Mouse (Mus musculus): ENCODE measurements around the gene Rcan3. TPM values are rescaled to one million over a fixed set of nuclear protein-coding genes. Genes with fewer than 3 reads are reported as not detected.

The Rcan3 gene
- polyA plus RNA-seq, 1 experiment = 21.5 TPM

GRCm38 (mm10) chr4:135396303-135396702 is 37.4 kb downstream of the Rcan3 start:
- H3K4me3 ChIP-seq (ENCODE audit: insufficient read depth, low read length) = no peak overlapping the region
- no peaks in the 10 kb centered on the region for H3K4me1 ChIP-seq (ENCODE audit: control insufficient read depth, insufficient read depth, low read length)
- H3K27ac ChIP-seq (ENCODE audit: insufficient read depth, low read length) = no peak overlapping the region
- no peak for TF ChIP-seq CTCF (IDR thresholded peaks at IDR 0.05; ENCODE audit: extremely low read depth, insufficient read depth, low read length)
- TF ChIP-seq POLR2A (IDR thresholded peaks at IDR 0.05; ENCODE audit: extremely low read depth, insufficient read depth, low read length) = no peak

GRCm38 (mm10) chr4:135395375-135395774 is 38.3 kb downstream of the Rcan3 start:
- no peaks in the 10 kb centered on the region for H3K4me1 ChIP-seq (ENCODE audit: control insufficient read depth, insufficient read depth, low read length)
- no peak overlapping the region for H3K4me3 ChIP-seq (ENCODE audit: insufficient read depth, low read length)
- TF ChIP-seq CTCF (IDR thresholded peaks at IDR 0.05; ENCODE audit: extremely low read depth, insufficient read depth, low read length) (no peak), POLR2A (IDR thresholded peaks at IDR 0.05; ENCODE audit: extremely low read depth, insufficient read depth, low read length) (no peak)
- no peak overlapping the region for H3K27ac ChIP-seq (ENCODE audit: insufficient read depth, low read length)

DNA sequence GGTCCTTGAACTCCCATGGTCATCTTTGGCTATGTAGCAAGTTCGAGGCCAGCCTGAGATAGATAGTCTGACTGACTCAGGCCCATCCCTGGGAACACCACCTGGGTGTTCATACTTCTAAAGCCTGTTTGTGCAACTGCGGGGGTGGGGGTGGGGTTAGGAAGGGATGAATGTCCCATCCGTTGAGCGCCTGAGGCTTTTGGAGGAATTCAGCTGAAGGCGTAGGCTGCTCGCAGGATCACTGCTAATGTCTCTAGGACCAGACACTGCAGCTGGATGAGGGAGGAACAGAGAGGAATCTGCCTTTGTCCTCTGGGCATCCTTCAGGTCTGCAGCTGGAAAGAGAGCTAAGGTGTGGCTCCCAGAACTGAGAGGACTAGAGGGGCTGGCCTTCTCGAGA is 39.0 kb downstream of the Rcan3 start:
- Histone ChIP-seq H3K4me1 (ENCODE audit: control insufficient read depth, insufficient read depth, low read length) (no peaks in the 10 kb centered on the region), H3K4me3 (ENCODE audit: insufficient read depth, low read length) (no peak overlapping the region)
- no peak for TF ChIP-seq POLR2A (IDR thresholded peaks at IDR 0.05; ENCODE audit: extremely low read depth, insufficient read depth, low read length)
- TF ChIP-seq CTCF (IDR thresholded peaks at IDR 0.05; ENCODE audit: extremely low read depth, insufficient read depth, low read length) = no peak

GRCm38 (mm10) chr4:135393381-135393780 is 40.3 kb downstream of the Rcan3 start:
- no peak overlapping the region for H3K27ac ChIP-seq (ENCODE audit: insufficient read depth, low read length)
- no peak overlapping the region for H3K4me3 ChIP-seq (ENCODE audit: insufficient read depth, low read length)
- TF ChIP-seq CTCF (IDR thresholded peaks at IDR 0.05; ENCODE audit: extremely low read depth, insufficient read depth, low read length) = no peak
- no peak for TF ChIP-seq POLR2A (IDR thresholded peaks at IDR 0.05; ENCODE audit: extremely low read depth, insufficient read depth, low read length)
- H3K4me1 ChIP-seq (ENCODE audit: control insufficient read depth, insufficient read depth, low read length) = no peaks in the 10 kb centered on the region

More for the DNA sequence above, 39.0 kb downstream of the Rcan3 start:
- no peak overlapping the region for H3K27ac ChIP-seq (ENCODE audit: insufficient read depth, low read length)

DNA sequence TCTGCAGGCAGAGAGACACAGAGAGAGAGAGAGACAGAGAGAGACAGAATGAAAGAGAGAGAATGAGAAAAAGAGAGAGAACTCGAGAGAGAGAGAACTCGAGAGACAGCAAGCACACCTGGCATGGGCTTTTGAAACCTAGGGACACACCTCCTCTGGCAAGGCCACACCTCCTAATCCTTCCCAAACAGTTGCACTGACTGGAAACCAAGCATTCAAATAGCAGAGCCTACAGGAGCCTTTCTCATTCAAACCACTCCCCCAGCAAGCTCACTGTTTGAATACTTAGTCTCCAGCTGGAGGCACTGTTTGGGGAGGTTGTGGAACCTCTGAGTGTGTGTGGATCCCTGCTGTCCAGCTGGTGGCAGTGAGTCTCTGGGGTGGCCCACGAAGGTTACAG is 40.9 kb downstream of the Rcan3 start:
- TF ChIP-seq CTCF (IDR thresholded peaks at IDR 0.05; ENCODE audit: extremely low read depth, insufficient read depth, low read length) (no peak), POLR2A (IDR thresholded peaks at IDR 0.05; ENCODE audit: extremely low read depth, insufficient read depth, low read length) (no peak)
- Histone ChIP-seq H3K27ac (ENCODE audit: insufficient read depth, low read length) (no peak overlapping the region), H3K4me3 (ENCODE audit: insufficient read depth, low read length) (no peak overlapping the region), H3K4me1 (ENCODE audit: control insufficient read depth, insufficient read depth, low read length) (no peaks in the 10 kb centered on the region)

GRCm38 (mm10) chr4:135391014-135391413 is 42.6 kb downstream of the Rcan3 start:
- no peak overlapping the region for H3K27ac ChIP-seq (ENCODE audit: insufficient read depth, low read length)
- H3K4me1 ChIP-seq (ENCODE audit: control insufficient read depth, insufficient read depth, low read length) = no peaks in the 10 kb centered on the region
- TF ChIP-seq POLR2A (IDR thresholded peaks at IDR 0.05; ENCODE audit: extremely low read depth, insufficient read depth, low read length) (no peak), CTCF (IDR thresholded peaks at IDR 0.05; ENCODE audit: extremely low read depth, insufficient read depth, low read length) (no peak)
- no peak overlapping the region for H3K4me3 ChIP-seq (ENCODE audit: insufficient read depth, low read length)

DNA sequence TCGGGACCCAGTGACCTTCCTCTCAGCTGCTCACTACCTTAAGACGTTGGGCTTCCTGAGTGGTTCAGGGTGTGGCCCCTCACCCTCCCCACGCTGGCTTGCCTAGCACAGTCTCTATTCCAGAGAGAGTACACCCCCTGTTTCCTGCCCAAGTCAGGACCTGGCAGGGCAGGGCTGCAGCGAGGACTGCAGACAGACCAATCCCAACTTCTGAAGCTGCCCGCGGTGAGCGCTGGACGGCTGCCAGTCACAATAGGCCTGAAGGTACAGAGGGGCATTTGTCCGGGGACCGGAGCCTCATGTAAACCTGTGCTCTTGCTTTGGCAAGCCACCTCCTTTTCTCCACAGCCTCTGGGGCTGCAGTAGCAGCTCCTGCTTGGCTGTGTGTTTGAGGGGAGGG is 48.0 kb downstream of the Rcan3 start:
- Histone ChIP-seq H3K27ac (ENCODE audit: insufficient read depth, low read length) (no peak overlapping the region), H3K4me1 (ENCODE audit: control insufficient read depth, insufficient read depth, low read length) (no peaks in the 10 kb centered on the region), H3K4me3 (ENCODE audit: insufficient read depth, low read length) (no peak overlapping the region)
- TF ChIP-seq CTCF (IDR thresholded peaks at IDR 0.05; ENCODE audit: extremely low read depth, insufficient read depth, low read length) (no peak), POLR2A (IDR thresholded peaks at IDR 0.05; ENCODE audit: extremely low read depth, insufficient read depth, low read length) (no peak)

DNA sequence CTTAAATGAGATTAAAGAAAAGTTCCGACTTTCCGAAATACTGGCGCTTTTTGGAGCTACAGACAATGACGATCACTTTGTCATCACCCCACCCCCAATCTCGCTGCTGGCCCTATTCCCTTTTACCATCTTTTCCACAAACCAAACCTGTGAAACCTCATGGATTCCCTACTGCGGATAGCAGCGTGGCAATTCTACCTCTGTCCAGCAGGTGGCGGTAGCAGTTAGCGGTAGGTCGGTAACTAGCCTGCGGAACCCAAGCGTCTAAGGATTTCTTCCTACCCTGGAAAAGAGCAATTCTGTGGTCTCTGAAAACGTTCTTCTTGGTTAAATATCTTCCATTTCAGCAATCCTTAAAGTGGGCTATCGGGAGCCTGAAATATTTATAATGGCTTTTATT is 51.3 kb downstream of the Rcan3 start:
- peak; percentile 98 for TF ChIP-seq CTCF (IDR thresholded peaks at IDR 0.05; ENCODE audit: extremely low read depth, insufficient read depth, low read length)
- no peak for TF ChIP-seq POLR2A (IDR thresholded peaks at IDR 0.05; ENCODE audit: extremely low read depth, insufficient read depth, low read length)
- Histone ChIP-seq H3K4me3 (ENCODE audit: insufficient read depth, low read length) (no peak overlapping the region), H3K4me1 (ENCODE audit: control insufficient read depth, insufficient read depth, low read length) (no peaks in the 10 kb centered on the region), H3K27ac (ENCODE audit: insufficient read depth, low read length) (no peak overlapping the region)

DNA sequence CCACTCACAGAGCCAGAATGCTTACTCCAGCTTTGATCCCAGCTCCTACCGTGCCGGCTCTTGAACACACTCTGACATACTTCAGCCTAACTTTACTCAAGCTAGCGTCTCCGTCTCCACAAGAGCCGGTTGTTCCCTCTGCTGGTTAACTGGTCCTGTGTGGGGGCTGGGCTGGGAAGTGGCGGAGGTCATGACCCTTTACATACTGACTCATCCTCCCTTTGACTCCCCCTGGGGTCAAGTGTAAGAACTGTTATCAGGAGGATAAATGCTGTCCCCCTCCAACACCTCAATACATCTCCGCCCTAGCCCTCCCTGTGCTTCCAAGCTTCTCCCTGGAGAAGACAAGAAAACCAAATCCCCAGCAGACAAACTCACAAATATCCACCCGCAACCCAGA is 52.3 kb downstream of the Rcan3 start:
- no peak for TF ChIP-seq CTCF (IDR thresholded peaks at IDR 0.05; ENCODE audit: extremely low read depth, insufficient read depth, low read length)
- no peak for TF ChIP-seq POLR2A (IDR thresholded peaks at IDR 0.05; ENCODE audit: extremely low read depth, insufficient read depth, low read length)
- Histone ChIP-seq H3K4me3 (ENCODE audit: insufficient read depth, low read length) (no peak overlapping the region), H3K27ac (ENCODE audit: insufficient read depth, low read length) (no peak overlapping the region), H3K4me1 (ENCODE audit: control insufficient read depth, insufficient read depth, low read length) (no peaks in the 10 kb centered on the region)

DNA sequence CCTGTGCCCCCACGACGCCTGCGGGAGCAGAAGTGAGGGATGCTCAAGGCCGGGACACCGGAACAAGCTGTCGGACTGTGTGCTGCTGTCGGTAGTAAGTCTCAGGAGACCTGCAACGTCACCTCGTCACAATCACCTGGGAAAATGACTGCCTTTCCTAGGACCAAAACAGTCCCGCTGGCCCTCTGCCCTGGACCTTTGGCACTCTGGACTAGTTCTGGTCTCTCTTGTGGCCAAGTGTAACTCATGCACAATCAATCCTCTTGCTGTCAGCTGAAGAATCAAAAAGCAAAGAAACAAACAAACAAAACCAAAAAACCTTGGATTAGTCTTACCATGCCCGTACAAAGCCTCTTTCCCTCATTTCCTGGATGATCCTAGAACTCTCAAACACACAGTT is 56.4 kb downstream of the Rcan3 start:
- TF ChIP-seq POLR2A (IDR thresholded peaks at IDR 0.05; ENCODE audit: extremely low read depth, insufficient read depth, low read length) (no peak), CTCF (IDR thresholded peaks at IDR 0.05; ENCODE audit: extremely low read depth, insufficient read depth, low read length) (no peak)
- Histone ChIP-seq H3K27ac (ENCODE audit: insufficient read depth, low read length) (no peak overlapping the region), H3K4me3 (ENCODE audit: insufficient read depth, low read length) (no peak overlapping the region), H3K4me1 (ENCODE audit: control insufficient read depth, insufficient read depth, low read length) (no peaks in the 10 kb centered on the region)

DNA sequence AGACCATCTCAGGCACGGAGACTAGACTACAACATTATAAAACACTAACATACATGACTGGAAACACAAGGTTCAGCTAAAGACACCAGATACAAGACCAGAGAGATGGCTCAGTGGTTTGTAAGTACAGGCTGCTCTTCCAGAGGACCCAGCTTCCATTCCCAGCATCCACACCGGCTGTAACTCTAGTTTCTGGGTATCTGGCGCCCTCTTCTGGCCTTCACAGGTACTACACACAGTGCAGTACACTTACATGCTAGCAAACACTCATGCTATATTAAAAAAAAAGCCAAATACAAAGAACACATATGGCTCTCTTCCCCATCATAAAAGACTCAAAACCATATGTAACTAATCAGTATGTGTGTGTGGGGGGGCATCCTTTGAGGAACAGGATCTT is 58.2 kb downstream of the Rcan3 start:
- no peak for TF ChIP-seq POLR2A (IDR thresholded peaks at IDR 0.05; ENCODE audit: extremely low read depth, insufficient read depth, low read length)
- 0 out of 2 replicates have a peak, but pooled peaks have one; percentile 5 for TF ChIP-seq CTCF (IDR thresholded peaks at IDR 0.05; ENCODE audit: extremely low read depth, insufficient read depth, low read length)

More for the DNA sequence above, 58.2 kb downstream of the Rcan3 start:
- Histone ChIP-seq H3K4me3 (ENCODE audit: insufficient read depth, low read length) (no peak overlapping the region), H3K4me1 (ENCODE audit: control insufficient read depth, insufficient read depth, low read length) (no peaks in the 10 kb centered on the region), H3K27ac (ENCODE audit: insufficient read depth, low read length) (no peak overlapping the region)

Data from cortical plate, adult 2 months (tissue).